Mouse (Mus musculus) myocyte (in vitro differentiated cells): ENCODE results near the gene Kank1.

Experiments used
- MAX ChIP-seq: IDR thresholded peaks from one replicate; pipeline ENCODE4 v1.6.1; 2011; ENCODE audit warnings: low read depth, mild to moderate bottlenecking, control low read depth
- POLR2A ChIP-seq: IDR thresholded peaks from one replicate; pipeline ENCODE4 v1.6.1; 2011; ENCODE audit warnings: low read depth, mild to moderate bottlenecking, control low read depth, moderate library complexity; ENCODE audit not compliant: insufficient read length
- TCF12 ChIP-seq: IDR thresholded peaks from one replicate; pipeline ENCODE4 v1.6.1; 2011; ENCODE audit warnings: mild to moderate bottlenecking, control low read depth; ENCODE audit not compliant: poor library complexity, insufficient read depth, severe bottlenecking

DNA sequence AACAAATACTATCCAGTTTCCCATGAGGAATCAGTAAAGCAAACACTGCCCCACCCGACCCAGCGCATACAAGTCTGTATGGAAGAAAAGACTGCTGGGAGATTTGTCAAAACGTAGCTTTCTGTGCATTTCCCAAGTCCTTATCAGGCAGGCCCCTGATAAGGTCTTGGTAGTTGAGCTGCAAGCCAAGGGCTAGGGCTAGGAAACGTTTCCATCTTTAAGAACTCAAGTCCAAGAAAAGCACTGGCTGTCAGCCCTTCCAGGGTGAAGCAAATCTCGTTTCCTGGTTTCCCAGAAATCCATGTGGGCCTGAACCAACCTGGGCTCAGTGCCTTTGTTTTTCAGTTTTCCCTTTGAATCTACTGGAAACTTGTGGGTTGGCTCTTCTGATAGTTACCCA is 110.7 kb downstream of the Kank1 start:
- no peak for TF ChIP-seq POLR2A
- no peak for TF ChIP-seq TCF12
- no peak for TF ChIP-seq MAX
